Mouse (Mus musculus) fat pad, adult 2 months (tissue): Measurements from ENCODE around the gene Saa4.
"Not testable (repeated sequence)": the region's sequence is repeated elsewhere in the genome, so short reads cannot be mapped to it uniquely, and the experiment has no call there.

Experiments
- DNase-seq: peaks from one replicate; pipeline ENCODE4 v3.0.0-alpha.2; 2011; ENCODE audit warnings: low read depth, low spot score; ENCODE audit errors: extremely low read depth

The Saa4 gene

GRCm38 (mm10) chr7:46716897-46717296 is 15.5 kb downstream of the Saa4 start:
- no peak for DNase-seq

DNA sequence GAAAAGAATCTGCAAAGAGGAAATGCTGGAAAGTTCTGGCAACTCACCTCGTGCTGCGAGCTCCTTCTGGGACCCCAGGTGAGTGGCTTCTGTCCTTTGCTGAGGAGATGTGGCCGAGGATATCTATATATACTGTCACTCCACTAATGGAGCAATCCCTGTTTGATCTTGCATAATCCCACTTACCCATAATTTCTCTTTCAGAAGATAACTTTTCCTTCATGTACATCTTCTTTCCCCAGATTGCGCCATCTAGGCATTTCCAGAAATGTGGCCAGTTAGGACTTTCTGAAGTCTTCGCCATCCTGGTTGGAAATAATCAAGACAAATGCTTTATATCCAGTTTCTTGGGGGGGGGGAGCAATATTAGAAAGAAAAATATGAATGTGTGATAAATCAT is 16.8 kb downstream of the Saa4 start, which contains the start of gene Saa3:
Gene Saa3 (minus strand): TSS at position 101 of the 400 bp plus-strand sequence.
- DNase-seq: no peak

DNA sequence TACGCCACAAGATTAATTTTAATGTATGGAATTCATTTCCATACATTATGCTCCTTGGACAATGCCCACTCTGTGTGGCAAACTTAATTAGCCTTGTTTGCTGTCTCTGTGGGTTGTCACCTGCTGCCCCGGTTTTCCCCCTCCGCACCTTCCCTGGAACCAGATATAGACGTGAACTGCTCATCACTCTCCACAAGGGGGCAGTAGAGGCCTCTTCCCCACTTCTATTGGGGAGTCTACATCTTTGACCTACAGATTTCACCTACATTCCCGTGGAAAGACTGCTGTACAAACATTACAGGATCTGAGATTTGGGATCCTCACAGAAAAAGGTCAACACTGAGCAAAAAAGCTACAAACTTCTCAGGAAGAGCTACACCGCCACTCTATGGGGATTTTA is 17.9 kb downstream of the Saa4 start:
- DNase-seq: no peak

DNA sequence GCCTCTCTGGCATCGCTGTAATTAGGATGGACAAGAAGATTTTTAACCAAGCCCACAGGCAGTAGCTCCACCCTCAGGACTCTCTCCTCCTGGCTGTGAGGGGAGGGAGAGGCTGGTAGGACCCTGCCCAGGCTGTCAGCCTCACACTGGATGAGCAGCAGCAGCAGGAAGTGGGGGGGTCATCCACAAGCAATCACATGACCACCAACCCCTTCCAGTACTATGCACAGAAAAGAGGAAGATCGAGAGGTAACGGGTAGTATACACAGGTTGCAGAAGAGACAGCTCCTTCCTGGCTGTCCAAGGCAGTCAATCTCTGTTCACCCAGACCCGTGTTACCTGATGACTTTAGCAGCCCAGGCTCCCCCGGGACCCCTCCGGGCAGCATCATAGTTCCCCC is 20.2 kb downstream of the Saa4 start:
- DNase-seq: no peak

- DNase-seq: no peak
These were observed 22.0 kb downstream of the Saa4 start, which contains the start of gene Saal1 for GRCm38 (mm10) chr7:46710390-46710844. Gene Saal1 (minus strand): TSS chr7:46710680.

DNA sequence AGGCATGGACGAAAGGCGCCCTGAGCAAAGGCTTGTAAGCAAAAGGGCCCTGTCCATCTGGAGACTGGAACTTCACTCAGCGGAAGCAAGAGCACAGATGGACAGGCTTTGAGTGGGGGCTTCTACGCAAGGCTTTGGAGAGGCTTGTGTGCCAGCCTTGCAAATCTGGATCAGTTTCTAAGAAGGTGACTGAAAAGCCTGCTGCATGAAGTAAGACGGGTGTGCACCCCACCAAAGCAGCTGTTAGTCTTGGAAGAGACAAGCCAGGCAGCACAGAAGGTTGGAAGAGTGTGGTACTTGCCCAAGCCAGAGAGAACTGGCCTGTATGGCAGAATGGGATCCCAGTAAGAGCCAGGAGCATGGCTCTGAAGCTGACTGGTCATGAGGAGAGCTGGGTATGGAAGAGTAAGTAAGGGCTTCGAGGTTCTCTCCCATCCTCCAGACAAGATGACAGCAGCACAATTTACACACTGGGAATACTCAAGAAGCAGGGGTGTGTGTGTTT is 31.8 kb downstream of the Saa4 start:
- no peak for DNase-seq

GRCm38 (mm10) chr7:46696754-46697153 is 35.6 kb downstream of the Saa4 start:
- no peak for DNase-seq

GRCm38 (mm10) chr7:46686827-46687226 is 45.6 kb downstream of the Saa4 start:
- DNase-seq: no peak

DNA sequence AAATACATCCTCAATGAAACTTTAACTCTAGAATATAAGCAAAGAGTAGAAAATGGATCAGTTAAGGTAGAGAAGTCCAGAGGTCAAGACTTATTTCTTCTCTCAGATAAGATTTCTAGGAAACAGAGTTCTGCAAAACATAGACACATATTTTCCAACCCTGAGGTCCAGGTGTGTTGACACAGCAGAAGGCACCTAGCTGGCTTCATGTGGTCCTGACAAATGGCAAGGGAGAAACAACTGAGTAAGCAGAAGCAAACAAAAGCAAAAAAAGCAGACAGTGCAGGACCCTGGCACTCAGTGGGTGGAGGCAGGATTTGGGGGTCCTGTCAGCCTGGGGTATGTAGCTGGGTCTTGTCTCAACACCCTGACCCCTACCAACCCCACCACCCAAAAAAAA is 51.7 kb downstream of the Saa4 start:
- no peak for DNase-seq

- DNase-seq: not testable (repeated sequence)
These were observed 53.4 kb downstream of the Saa4 start for GRCm38 (mm10) chr7:46679044-46679443.

DNA sequence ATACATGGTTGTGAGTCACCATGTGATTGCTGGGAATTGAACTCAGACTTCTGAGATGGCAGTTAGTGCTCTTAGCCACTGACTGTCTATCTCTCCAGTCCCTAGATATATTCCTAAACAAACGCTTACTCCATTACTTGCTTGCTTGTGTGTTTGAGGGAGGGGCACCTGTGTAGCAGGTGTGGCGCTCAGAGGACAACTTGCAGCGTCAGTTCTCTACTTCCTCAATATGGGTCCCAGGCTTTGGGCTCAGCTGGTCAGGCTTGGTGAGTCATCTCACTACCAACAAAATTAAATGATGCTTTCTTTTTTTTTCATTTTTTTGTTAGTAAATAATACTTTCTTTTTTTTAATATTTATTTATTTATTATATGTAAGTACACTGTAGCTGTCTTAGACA is 54.0 kb downstream of the Saa4 start:
- DNase-seq: no peak
